Mouse (Mus musculus): ENCODE data around the gene Zfp935. TPM values are rescaled to one million over a fixed set of nuclear protein-coding genes. Genes with fewer than 3 reads are reported as not detected.
"Not testable (repeated sequence)": the region's sequence is repeated elsewhere in the genome, so short reads cannot be mapped to it uniquely, and the experiment has no call there.

The Zfp935 gene
- under 1 TPM; 0.48 to 0.97 TPM for total RNA-seq (2021)

GRCm38 (mm10) chr13:62558189-62559110, at the start of gene Zfp935:
Gene Zfp935 (minus strand): TSS chr13:62558511.
- DNase-seq, result peak; percentile 75

GRCm38 (mm10) chr13:62571099-62571498, 12.8 kb upstream of the Zfp935 start, which contains the start of gene Zfp934:
Gene Zfp934 (minus strand): TSS chr13:62571199.
- not testable (repeated sequence) for DNase-seq

GRCm38 (mm10) chr13:62561696-62562095, 3.4 kb upstream of the Zfp935 start:
- peak; percentile 13 for DNase-seq

- not testable (repeated sequence) for DNase-seq
Measured at GRCm38 (mm10) chr13:62530129-62530528, 28.2 kb downstream of the Zfp935 start.

- DNase-seq, result not testable (repeated sequence)
Measured at GRCm38 (mm10) chr13:62510641-62511420, 47.5 kb downstream of the Zfp935 start.

- not testable (repeated sequence) for DNase-seq
Measured at GRCm38 (mm10) chr13:62472661-62473060, 85.7 kb downstream of the Zfp935 start.

GRCm38 (mm10) chr13:62469947-62470346, 88.4 kb downstream of the Zfp935 start:
- DNase-seq, result not testable (repeated sequence)

- DNase-seq, result peak; percentile 91
Measured at GRCm38 (mm10) chr13:62466424-62467334, 91.6 kb downstream of the Zfp935 start, which contains the start of gene Gm49359. Gene Gm49359 (minus strand): TSS chr13:62466832.

Small RNA genes within 50 kb of the gene (microRNA-seq; reads per million reads assigned to microRNA genes)
- 0 to 0.20 reads per million in 2 experiments for gene Gm22256

Other genes starting within 250 kb of the Zfp935 start
- 1 to 10 TPM; 1.1 to 1.6 TPM for gene Gm3604, start 175.3 kb downstream of the Zfp935 start, total RNA-seq (2021)
- gene Gm49359, start 91.7 kb downstream of the Zfp935 start, total RNA-seq (2021), result 10 to 100 TPM in 1 of 2 experiments, 1 to 10 TPM in 1; 8.2 to 10.2 TPM
- gene Zfp934, start 12.7 kb upstream of the Zfp935 start, total RNA-seq (2021), result 1 to 10 TPM; 7.6 to 9.6 TPM
- 1 to 10 TPM; 3.0 to 4.3 TPM for gene 6720489N17Rik, start 65.7 kb upstream of the Zfp935 start, total RNA-seq (2021)
- gene Platr25, start 202.2 kb upstream of the Zfp935 start, total RNA-seq (2021), result 1 to 10 TPM; 5.5 to 6.4 TPM
- gene Gm5141, start 227.3 kb upstream of the Zfp935 start, total RNA-seq (2021), result 1 to 10 TPM; 1.9 to 2.5 TPM

All from heart, postnatal 4 days (tissue).